Mouse (Mus musculus): ENCODE measurements around the gene Cgas.
"Not testable (repeated sequence)": the region's sequence is repeated elsewhere in the genome, so short reads cannot be mapped to it uniquely, and the experiment has no call there.

GRCm38 (mm10) chr9:78478009-78478605 is 35.1 kb upstream of the Cgas start:
- TF ChIP-seq CTCF (IDR thresholded peaks at IDR 0.05; ENCODE audit: extremely low read depth, insufficient read depth, insufficient read length, insufficient replicate concordance); POLR2A (IDR thresholded peaks at IDR 0.05; ENCODE audit: low read depth, low read length): not testable (repeated sequence)

Measured in spleen, adult 2 months (tissue).